Mouse (Mus musculus) testis, adult 2 months (tissue): ENCODE measurements around the gene Smtnl1.

ENCODE experiments used
- CTCF ChIP-seq: fragments of 200-500 bp; IDR thresholded peaks from 2 replicates; pipeline ENCODE4 v1.5.1; 2012; ENCODE audit warnings: low read depth, mild to moderate bottlenecking, inconsistent platforms, low read length, moderate library complexity; ENCODE audit not compliant: control insufficient read depth, insufficient read depth, insufficient replicate concordance
- POLR2A ChIP-seq: fragments of 200-500 bp; IDR thresholded peaks from 2 replicates; pipeline ENCODE4 v1.6.1; 2012; ENCODE audit warnings: low read depth, mild to moderate bottlenecking, inconsistent platforms, low read length, moderate library complexity; ENCODE audit not compliant: control insufficient read depth

- TF ChIP-seq CTCF (no peak), POLR2A (no peak)
Measured at GRCm38 (mm10) chr2:84772454-84772853, 50.0 kb downstream of the Smtnl1 start.
